Mouse (Mus musculus): Measurements from ENCODE around the gene Ak6. TPM values are rescaled to one million over a fixed set of nuclear protein-coding genes. Genes with fewer than 3 reads are reported as not detected.

Gene Ak6
- polyA plus RNA-seq (2021; fragmentation: Nextera tagmentation), result 166 and 217 TPM in 2 replicates
- long read RNA-seq, experiment 1, transcript Ak6-201 (5 exons, 1,298 nt), result minor isoform, 9 of 250 reads
- long read RNA-seq, experiment 1, transcript Ak6-202 (3 exons, 1,222 nt), result major isoform, 228 of 250 reads
- long read RNA-seq, experiment 1, partial matches to known transcripts, result 6 of 250 reads
- long read RNA-seq, experiment 1, other reads (novel, unspliced or antisense), result 5 of 250 reads
- long read RNA-seq, experiment 2, transcript Ak6-202 (3 exons, 1,222 nt), result major isoform, 162 of 209 reads
- long read RNA-seq, experiment 2, transcript Ak6-201 (5 exons, 1,298 nt), result minor isoform, 24 of 209 reads
- long read RNA-seq, experiment 2, partial matches to known transcripts, result 20 of 209 reads
- long read RNA-seq, experiment 2, other reads (novel, unspliced or antisense), result 3 of 209 reads

GRCm38 (mm10) chr13:100650550-100651438 is at the start of gene Ak6, which contains the start of gene Rad17:
Ak6 (plus strand) TSS chr13:100650979.
Rad17 (minus strand) TSS chr13:100651051.

GRCm38 (mm10) chr13:100616181-100617087 is 34.3 kb upstream of the Ak6 start, which contains the start of gene Marveld2:
Marveld2 (minus strand) TSS chr13:100616971.

DNA sequence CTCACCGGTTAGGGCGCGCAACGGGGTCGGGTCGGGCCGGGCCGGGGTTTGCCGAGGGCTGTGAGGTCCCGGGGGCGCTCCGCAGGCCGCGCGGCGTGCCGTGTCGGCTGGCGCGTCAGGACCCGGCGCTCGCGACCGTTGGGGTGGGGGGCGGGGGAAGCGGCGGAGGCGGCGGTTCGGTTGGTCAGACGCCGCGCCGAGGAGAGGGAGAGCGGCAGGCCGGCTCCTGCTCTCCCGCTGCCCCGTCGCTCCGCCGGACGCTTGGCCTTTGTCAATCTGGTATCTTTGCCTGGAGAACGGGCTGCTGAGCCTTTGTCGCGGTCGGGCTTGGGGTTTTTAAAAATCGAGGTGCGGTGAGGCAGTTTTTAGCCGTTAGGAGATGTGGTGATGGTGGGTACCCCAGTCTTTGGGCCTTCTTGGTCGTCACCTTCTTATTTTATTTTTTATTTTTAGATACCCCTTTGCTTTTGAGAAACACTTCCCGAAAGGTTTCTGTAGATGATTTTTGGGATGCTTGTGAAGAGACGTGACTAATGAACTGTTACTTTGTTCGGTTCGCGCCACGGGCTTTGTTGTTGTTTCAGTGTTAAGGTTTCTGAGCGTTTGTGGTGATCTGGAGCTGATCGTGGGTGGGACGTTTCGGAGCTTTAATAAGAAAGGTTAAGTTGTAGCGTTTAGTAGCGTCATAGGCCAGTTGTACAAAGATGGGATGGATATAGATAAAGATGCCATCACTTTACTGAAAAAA is 834 bp downstream of the Ak6 start, which contains the start of gene Taf9:
Gene Taf9 (plus strand): TSS at position 141 of the 748 bp plus-strand sequence.

GRCm38 (mm10) chr13:100669291-100670022 is 18.7 kb downstream of the Ak6 start, which contains the start of gene Ccdc125:
Ccdc125 (plus strand) TSS chr13:100669717.

Other genes with a start within 250 kb of the Ak6 start
- not detected in 2 replicates for gene Naip1, start 198.1 kb upstream of the Ak6 start, polyA plus RNA-seq (2021; fragmentation: Nextera tagmentation)
- gene Gtf2h2, start 158.4 kb upstream of the Ak6 start, polyA plus RNA-seq (2021; fragmentation: Nextera tagmentation), result 23.2 and 28.8 TPM in 2 replicates
- gene Ocln, start 98.3 kb upstream of the Ak6 start, polyA plus RNA-seq (2021; fragmentation: Nextera tagmentation), result 4.1 and 4.5 TPM in 2 replicates
- 0.28 and 0.75 TPM in 2 replicates for gene Marveld2, start 34.0 kb upstream of the Ak6 start, polyA plus RNA-seq (2021; fragmentation: Nextera tagmentation)
- 6.0 and 7.5 TPM in 2 replicates for gene Rad17, start 72 bp downstream of the Ak6 start, polyA plus RNA-seq (2021; fragmentation: Nextera tagmentation)
- gene Taf9, start 600 bp downstream of the Ak6 start, polyA plus RNA-seq (2021; fragmentation: Nextera tagmentation), result 30.1 and 30.3 TPM in 2 replicates
- 0.54 and 1.4 TPM in 2 replicates for gene Ccdc125, start 18.7 kb downstream of the Ak6 start, polyA plus RNA-seq (2021; fragmentation: Nextera tagmentation)
- 26.7 and 28.8 TPM in 2 replicates for gene Cdk7, start 80.0 kb downstream of the Ak6 start, polyA plus RNA-seq (2021; fragmentation: Nextera tagmentation)
- 222 and 261 TPM in 2 replicates for gene Mrps36, start 93.7 kb downstream of the Ak6 start, polyA plus RNA-seq (2021; fragmentation: Nextera tagmentation)
- gene Cenph, start 124.9 kb downstream of the Ak6 start, polyA plus RNA-seq (2021; fragmentation: Nextera tagmentation), result 0.75 and 1.1 TPM in 2 replicates
- 2.0 and 2.3 TPM in 2 replicates for gene Ccnb1, start 135.6 kb downstream of the Ak6 start, polyA plus RNA-seq (2021; fragmentation: Nextera tagmentation)
- gene Slc30a5, start 182.4 kb downstream of the Ak6 start, polyA plus RNA-seq (2021; fragmentation: Nextera tagmentation), result 21.1 TPM in 2 replicates